Mouse (Mus musculus): Measurements from ENCODE around the gene Cend1. TPM values are rescaled to one million over a fixed set of nuclear protein-coding genes. Genes with fewer than 3 reads are reported as not detected.

The Cend1 gene
- total RNA-seq, 4 experiments from 2014 or later = 248 to 286 (median 272) TPM

DNA sequence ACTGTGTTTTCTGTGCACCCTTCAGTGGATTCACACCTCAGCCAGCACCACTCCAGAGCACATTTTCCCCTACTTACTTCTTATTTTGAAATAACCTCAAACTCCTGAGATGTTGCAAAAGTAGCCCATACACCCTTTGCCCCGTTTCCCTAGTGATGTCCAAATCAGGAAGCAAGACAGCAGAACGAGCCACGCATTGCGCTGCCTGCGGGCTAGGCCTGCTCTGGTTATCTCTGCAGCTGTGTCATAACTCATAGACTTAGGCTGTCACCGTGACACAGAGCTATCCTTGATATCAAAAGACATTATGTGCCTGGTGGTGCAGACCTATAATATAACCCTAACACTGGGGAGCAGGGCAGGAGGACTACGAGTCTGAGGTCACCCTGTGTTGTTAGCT, 35.1 kb downstream of the Cend1 start:
- DNase-seq (ENCODE audit: low spot score in 2 of 2) = no peak

DNA sequence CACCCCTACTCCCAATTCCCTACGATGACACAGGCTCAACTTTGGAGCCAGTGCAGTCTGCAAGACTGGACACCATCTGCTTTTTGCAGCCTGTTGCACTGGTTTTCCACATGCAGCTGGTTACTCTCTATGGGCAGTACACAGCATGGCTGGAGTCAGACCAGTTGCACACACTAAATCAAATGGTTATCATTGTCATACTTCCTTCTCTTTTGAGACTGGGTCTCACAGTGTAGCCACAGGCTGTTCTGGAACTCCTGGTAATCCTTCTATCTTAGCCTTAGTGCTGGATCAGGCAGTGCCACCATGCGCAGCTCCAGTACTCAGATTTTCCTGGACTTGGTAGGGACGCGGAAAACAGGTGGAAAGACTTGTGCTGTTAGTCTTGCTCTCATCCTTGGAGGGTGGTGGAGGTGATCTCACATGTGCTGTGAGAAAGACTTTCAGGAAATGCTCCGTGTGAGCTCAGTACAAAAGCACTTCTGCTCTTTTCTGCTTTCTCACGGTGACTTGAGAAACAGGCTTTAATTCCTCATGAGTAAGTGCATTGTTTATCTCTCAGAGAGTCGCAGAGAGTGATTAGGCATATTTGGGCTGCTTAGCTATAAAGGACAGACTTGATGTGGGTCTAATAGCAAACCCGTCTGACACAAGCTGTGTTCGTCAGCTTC, 36.6 kb downstream of the Cend1 start:
- no peak for DNase-seq (ENCODE audit: low spot score in 2 of 2)

- DNase-seq (ENCODE audit: low spot score in 2 of 2) = peak; percentile 93 to 95
Measured at GRCm38 (mm10) chr7:141391625-141392551, 37.4 kb downstream of the Cend1 start, which contains the start of gene Taldo1. Taldo1 (plus strand) TSS chr7:141392199.

GRCm38 (mm10) chr7:141390326-141391259, 38.7 kb downstream of the Cend1 start:
- DNase-seq (ENCODE audit: low spot score in 2 of 2) = no peak

- no peak for DNase-seq (ENCODE audit: low spot score in 2 of 2)
Measured at GRCm38 (mm10) chr7:141388487-141389109, 40.7 kb downstream of the Cend1 start.

GRCm38 (mm10) chr7:141387807-141388486, 41.3 kb downstream of the Cend1 start:
- DNase-seq (ENCODE audit: low spot score in 2 of 2) = no peak

DNA sequence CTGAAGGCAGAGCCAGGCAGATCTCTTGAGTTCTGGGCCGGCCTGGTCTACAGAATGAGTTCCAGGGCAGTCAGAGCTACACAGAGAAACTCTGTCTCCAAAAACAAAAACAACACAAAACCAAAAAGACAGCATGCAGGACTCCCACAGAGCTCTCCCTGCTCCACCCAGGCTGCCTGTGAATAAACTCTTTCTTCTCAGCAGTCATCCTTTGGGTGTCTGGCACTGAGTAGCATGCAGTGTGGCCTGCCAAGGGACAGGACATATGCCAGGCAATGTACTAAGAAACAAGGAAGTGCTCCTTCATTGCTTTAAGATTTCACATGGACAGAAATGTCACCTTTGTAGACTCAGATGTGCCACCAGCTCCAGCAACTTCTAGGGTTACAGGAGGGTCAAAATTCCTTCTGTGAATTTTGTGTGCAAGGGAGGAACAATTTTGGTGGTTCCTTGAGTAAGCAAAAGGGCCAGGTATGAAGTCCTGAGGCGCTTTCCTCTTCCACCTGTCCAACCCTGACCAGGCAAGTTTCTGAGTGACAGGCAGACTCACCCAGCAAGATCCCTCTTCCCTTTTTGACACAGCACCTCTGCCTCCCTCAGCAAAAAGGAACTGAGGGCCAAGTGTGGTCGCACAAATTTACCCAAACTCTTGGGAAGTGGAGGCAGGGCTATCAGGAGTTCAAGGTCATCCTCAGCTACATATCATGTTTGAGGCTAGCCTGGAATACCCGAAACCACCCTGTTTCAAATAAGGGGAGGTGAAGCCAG, 48.0 kb downstream of the Cend1 start:
- DNase-seq (ENCODE audit: low spot score in 2 of 2) = peak in 1 of 2 experiments; percentile 42

DNA sequence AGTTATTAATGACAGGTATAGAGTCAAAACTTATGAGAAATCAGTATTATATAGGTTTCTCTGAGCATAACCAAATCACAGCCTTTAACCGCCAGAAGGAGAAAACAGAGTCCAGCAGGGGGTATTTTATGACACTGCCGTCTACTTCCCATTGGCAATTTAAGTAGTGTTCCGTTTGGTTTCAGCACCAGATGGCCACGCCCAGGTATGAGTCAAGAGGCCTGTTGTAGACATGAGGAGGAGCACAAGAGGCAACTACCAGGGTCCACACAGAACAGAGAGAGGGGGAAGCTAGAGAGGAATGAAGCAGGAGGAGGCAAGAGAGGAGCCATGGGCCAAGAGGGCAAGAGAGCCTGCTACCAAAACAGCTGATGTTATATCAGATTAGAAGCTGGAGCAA, 49.7 kb downstream of the Cend1 start:
- no peak for DNase-seq (ENCODE audit: low spot score in 2 of 2)

Other genes starting within 250 kb of the Cend1 start
- gene Hras, start 235.5 kb downstream of the Cend1 start, total RNA-seq (2022) = 100 to 1,000 TPM; 181 to 211 (median 191) TPM
- 1 to 10 TPM; 3.6 to 5.6 (median 5.1) TPM for gene Lrrc56, start 235.3 kb downstream of the Cend1 start, total RNA-seq (2022)
- not detected for gene Lmntd2, start 215.4 kb downstream of the Cend1 start, total RNA-seq (2022)
- gene Rassf7, start 213.6 kb downstream of the Cend1 start, total RNA-seq (2022) = 1 to 10 TPM in 2 of 4 experiments, under 1 TPM in 2; 0.71 to 2.0 (median 1.00) TPM
- 10 to 100 TPM; 68.4 to 95.2 (median 79.3) TPM for gene Phrf1, start 200.7 kb downstream of the Cend1 start, total RNA-seq (2022)
- gene Irf7, start 163.0 kb downstream of the Cend1 start, total RNA-seq (2022) = 1 to 10 TPM in 2 of 4 experiments, under 1 TPM in 2; 0.85 to 3.8 (median 2.0) TPM
- gene Cdhr5, start 152.7 kb downstream of the Cend1 start, total RNA-seq (2022) = not detected
- not detected for gene Sct, start 150.4 kb downstream of the Cend1 start, total RNA-seq (2022)
- gene Drd4, start 137.5 kb downstream of the Cend1 start, total RNA-seq (2022) = under 1 TPM in 1 of 4 experiments, not detected in 3; 0.27 TPM
- 10 to 100 TPM; 67.9 to 84.7 (median 78.5) TPM for gene Deaf1, start 101.8 kb downstream of the Cend1 start, total RNA-seq (2022)
- gene Tmem80, start 101.8 kb downstream of the Cend1 start, total RNA-seq (2022) = 10 to 100 TPM; 32.4 to 36.5 (median 34.7) TPM
- gene Eps8l2, start 90.6 kb downstream of the Cend1 start, total RNA-seq (2022) = 1 to 10 TPM; 3.6 to 7.2 (median 6.4) TPM
- gene Taldo1, start 37.3 kb downstream of the Cend1 start, total RNA-seq (2022) = 100 to 1,000 TPM; 107 to 127 (median 116) TPM
- gene Gatd1, start 15.4 kb downstream of the Cend1 start, total RNA-seq (2022) = 10 to 100 TPM; 36.8 to 41.3 (median 38.6) TPM
- 100 to 1,000 TPM; 295 to 343 (median 318) TPM for gene Slc25a22, start 8.4 kb upstream of the Cend1 start, total RNA-seq (2022)
- 1 to 10 TPM; 1.1 to 2.0 (median 1.5) TPM for gene Pidd1, start 14.5 kb upstream of the Cend1 start, total RNA-seq (2022)
- gene Rplp2, start 17.9 kb upstream of the Cend1 start, total RNA-seq (2022) = 100 to 1,000 TPM; 490 to 734 (median 578) TPM
- gene Pnpla2, start 25.7 kb upstream of the Cend1 start, total RNA-seq (2022) = 10 to 100 TPM; 23.0 to 31.8 (median 24.3) TPM
- 1 to 10 TPM; 4.0 to 5.8 (median 4.9) TPM for gene Cracr2b, start 31.6 kb upstream of the Cend1 start, total RNA-seq (2022)
- 10 to 100 TPM; 27.3 to 42.2 (median 32.0) TPM for gene Cd151, start 37.9 kb upstream of the Cend1 start, total RNA-seq (2022)
- gene Polr2l, start 45.6 kb upstream of the Cend1 start, total RNA-seq (2022) = 10 to 100 TPM; 32.4 to 40.6 (median 35.1) TPM
- 10 to 100 TPM; 14.7 to 38.7 (median 26.7) TPM for gene Tspan4, start 45.7 kb upstream of the Cend1 start, total RNA-seq (2022)
- gene Chid1, start 110.4 kb upstream of the Cend1 start, total RNA-seq (2022) = 10 to 100 TPM; 74.8 to 80.6 (median 76.0) TPM
- gene Ap2a2, start 132.7 kb upstream of the Cend1 start, total RNA-seq (2022) = 100 to 1,000 TPM; 217 to 253 (median 230) TPM
- not detected for gene Muc6, start 225.8 kb upstream of the Cend1 start, total RNA-seq (2022)